Mouse (Mus musculus): ENCODE measurements around the gene Zc3h15.
"Not testable (repeated sequence)": the region's sequence is repeated elsewhere in the genome, so short reads cannot be mapped to it uniquely, and the experiment has no call there.

Gene Zc3h15

DNA sequence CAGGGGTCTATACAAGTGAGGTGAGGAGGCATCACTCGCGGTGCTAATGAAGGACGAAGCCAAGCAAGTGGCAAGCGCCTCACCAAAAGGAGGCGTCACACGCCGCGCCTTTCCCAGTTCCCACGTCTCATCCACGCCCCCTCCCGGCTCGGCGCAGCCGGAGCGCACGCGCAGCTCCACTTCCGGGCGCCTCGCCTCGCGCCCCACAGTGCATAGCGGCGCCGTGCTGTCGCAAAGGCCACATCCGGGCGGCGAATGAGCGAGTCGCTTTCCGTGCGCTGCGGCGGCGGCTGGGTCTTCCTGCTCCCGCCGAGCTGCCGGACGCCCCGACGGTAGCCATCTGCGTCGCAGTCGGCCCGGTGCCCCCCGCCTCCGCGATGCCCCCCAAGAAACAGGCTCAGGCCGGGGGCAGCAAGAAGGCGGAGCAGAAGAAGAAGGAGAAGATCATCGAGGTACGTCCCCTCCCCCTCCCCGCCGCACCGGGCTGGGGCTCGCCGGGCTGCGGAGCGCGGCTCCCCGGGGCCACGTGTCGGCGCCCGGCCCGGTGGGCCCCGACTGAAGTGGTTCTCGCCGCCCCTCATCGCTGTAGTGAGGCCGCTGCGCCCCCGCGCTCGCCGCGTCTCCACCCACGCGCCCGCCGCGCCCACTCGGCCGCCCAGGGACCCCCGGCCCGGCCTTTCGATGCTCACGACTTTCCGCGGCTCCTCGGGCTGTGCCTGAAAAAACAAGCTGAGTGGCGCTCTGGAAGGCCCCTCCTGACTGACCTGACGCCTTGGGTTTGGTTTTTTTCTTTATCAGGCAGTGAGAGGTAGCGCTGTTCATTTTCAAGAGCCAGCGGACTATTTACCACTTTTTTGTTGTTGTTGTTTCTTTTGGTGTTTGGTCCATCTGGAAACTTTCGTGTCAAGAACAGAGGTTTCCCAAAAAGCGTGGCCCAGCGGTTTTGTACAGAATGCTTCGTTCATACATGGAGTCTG is at the start of gene Zc3h15:
Gene Zc3h15, plus strand, starts transcription at position 160 of the 977 bp plus-strand sequence.
- peak; percentile 88 for DNase-seq (ENCODE audit: low read depth, low spot score)

DNA sequence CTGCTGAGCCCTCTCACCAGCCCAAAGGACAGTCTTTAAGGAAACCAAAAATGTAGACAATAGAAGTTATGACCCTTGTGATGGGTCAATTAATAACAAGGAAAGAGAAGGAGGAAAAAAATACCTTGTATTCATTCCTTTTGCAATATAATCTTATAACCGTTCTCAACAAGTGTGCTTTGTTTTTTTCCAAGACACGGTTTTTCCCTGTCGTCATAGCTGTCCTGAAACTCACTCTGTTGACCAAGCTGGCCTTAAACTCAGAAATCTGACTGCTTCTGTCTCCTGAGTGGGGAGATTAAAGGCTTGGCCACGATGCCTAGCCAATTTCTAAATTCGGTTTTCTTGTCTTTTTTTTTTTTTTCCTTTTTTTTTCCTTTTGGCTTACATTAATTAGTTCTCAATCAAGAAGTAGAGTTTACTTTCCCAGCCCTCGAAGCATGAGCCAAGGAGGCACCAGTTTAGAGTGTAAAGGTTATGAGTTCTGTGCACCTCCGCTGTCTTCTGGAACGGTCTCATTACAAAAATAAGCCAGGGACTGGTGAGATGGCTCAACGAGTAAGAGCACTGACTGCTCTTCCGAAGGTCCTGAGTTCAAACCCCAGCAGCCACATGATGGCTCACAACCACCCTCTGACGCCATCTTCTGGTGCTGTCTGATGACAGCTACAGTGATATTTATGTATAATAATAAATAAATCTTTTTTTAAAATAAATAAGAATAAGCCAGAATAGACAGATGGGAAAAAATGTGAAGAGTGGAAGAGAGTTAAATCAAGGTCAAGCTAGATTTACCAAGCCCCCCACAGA is 23.5 kb upstream of the Zc3h15 start:
- DNase-seq (ENCODE audit: low read depth, low spot score), result no peak

DNA sequence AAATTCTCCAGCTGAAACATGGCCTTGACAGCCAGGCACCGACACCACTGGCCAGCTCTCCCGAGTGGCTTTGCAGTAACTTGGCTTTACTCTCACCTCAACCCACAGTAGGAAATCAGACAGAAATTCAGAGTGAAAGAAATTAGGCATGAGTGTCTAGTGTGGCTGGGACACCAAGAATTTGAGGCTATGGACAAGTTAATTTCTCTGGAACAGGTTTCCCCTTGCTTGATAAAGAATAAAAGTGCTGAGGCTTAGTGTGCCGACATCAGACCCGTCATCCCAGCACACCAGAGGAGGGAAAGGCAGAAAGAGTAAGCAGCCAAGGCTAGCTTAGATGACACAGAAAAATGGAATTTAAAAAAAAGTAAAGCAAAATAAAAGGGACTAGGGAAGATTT is 22.7 kb upstream of the Zc3h15 start:
- DNase-seq (ENCODE audit: low read depth, low spot score), result no peak

DNA sequence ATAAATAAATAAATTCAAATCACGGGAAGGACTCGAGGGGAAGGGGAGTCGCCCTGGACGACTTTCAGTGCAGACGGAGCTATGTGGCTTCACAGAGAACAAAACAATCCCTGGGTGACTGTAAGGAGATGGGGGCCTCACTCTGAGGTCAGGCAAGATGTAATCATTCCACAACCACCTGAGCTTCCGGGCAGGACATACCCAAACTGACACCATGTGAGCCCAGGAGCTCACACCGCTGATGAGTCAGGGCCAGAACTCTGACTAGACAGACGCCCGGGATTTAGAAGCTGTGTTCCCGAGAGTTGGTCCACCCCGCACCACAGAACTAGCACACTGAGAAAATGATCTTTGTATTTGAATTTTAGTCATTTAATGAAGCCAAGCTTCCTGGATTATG is 21.4 kb upstream of the Zc3h15 start:
- DNase-seq (ENCODE audit: low read depth, low spot score), result no peak

DNA sequence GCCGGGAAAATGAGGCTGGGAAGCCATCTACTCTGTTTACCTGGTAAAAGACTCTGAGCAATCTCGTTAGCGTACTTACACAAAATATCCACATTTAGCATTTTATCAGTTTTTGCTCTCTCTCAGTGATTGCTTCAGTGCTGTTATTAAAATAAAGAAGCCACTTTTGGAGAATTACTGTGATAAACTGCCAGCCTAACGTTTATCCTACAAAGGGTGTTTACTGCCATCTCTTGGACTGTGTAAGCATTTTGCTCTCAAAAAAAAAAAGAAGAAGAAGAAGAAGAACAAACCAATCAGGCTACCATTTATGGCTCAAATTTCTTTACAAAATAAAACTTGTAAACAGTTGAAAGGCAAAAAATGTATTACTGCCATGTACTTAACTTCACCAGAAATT is 20.2 kb upstream of the Zc3h15 start:
- DNase-seq (ENCODE audit: low read depth, low spot score), result no peak

DNA sequence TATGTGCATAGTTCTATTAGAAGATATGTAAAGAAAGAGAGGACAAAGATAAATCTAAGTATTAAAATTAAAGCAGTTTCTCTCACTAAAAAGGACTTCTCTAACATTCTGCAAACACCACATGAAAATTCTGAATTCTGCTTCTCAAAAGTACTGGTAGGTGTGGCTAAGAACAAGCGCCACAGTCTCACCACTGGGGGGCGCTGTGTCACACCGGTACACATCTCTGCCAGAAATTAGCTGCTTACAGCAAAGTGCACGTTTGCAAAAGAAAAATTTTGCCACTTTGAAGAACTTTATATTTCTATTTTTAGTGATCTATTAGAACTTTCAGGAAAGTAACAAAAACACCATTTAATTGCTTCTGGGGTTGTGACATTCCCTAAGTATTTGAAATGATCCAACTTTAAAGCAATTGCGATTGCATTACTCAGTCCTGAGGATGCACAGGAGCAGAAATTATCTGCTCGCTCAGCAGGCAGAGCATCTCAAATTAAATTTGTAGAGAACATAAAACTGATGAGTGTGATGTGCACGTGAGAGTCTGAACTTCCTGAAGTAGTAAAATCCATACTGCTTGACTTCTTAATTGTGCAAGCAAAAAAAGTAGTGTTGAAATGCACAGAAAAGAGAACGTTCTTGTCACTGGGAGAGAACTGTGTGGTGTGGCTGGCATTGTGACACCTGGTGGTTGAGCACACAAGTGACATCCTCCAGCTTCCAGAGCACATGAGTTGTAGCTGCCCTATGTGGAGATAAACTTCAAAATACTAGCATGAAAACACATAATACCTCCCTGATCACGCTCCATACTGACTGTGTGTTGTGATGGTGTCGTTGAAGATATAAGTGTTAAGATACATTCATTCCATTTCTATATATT is 18.8 kb upstream of the Zc3h15 start:
- DNase-seq (ENCODE audit: low read depth, low spot score), result peak; percentile 32

DNA sequence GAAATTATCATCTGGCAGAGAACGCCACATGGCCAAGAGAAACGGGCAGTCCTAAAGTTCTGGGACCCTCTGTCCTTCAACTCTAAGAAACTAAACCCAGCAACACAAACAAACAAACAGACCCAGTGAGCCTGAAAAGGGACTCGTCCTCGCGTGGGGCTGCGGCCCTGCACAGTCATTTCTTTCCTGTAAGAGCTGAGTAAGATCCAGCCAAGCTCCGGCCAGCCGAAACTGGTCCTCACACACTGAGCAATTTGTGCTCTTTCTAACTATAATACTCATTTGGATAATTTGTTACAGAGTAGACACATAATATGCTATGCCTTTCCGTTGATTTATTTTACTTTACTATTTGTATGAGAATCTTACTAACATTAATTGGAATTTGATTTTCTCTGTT is 17.4 kb upstream of the Zc3h15 start:
- DNase-seq (ENCODE audit: low read depth, low spot score), result no peak

DNA sequence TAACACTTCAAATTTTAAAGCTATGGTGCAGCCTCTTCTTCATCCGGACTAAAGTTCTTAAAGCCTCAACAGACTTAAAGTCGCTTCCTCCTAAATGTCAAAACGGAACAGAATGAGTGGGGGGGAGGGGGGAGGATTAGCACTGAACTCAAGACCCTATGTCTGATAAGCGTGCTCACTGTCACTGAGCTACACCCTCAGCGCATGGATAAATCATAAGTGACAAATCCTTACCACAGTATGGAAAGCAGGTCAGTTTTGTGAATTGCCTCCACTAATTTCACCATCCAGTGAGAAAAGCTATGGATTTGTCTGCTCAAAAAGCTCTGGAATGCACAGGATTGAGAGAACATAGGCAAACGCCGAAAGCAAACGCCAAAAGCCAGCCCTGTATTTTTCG is 16.7 kb upstream of the Zc3h15 start:
- no peak for DNase-seq (ENCODE audit: low read depth, low spot score)

DNA sequence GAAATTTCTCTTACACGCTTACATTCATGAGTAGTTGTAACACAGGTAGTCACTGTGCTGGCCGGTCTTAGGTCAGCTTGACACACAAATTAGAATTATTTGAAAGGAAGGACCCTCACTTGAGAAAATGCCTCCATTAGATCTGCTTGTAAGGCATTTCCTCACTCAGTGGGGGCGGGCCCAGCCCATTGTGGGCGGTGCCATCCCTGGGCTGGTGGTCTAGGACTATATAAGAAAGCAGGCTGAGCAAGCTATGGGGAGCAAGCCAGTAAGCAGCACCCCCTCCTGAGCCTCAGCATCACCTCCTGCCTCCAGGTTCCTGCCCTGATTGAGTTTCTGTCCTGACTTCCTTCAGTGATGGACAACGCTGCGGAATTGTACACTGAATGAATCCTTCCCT is 16.3 kb upstream of the Zc3h15 start:
- no peak for DNase-seq (ENCODE audit: low read depth, low spot score)

DNA sequence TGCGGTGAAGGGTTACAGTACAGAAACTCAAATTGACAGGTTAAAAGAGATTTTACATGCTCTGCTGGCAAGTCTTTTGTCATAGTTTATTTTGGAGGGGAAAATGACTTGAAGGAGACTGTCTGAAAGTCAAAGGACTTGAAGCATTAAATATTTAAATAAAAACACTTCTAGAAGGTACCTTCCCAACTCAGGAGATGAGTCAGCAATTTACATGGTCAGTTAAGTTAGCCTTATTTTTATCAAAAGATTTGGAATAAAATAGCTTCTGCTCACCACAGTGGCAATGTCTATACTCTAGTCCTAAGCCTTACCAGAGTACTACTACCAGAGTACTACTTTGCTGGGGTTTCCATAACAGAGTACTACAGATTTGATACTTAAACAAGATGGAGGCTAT is 2.2 kb upstream of the Zc3h15 start:
- no peak for DNase-seq (ENCODE audit: low read depth, low spot score)

DNA sequence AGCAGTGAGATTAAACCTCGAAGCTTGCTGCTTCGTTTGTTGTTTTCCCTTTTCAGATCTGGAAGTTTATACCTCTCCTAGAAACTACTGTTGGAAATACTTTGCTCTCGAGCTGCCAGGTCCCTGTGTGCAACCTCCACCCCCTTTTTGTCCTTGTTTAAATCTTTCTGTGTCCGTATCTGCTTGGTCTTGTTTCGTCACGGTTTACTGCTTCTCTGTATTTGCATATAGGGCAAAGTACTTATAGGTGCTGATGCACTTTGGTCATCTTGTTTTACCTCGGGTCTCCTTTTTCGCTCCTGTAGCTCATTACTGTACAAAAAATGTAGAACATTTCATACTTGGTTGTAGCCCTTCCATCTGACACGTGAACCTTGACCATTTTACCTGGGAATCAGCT is 4.7 kb downstream of the Zc3h15 start:
- DNase-seq (ENCODE audit: low read depth, low spot score), result no peak

DNA sequence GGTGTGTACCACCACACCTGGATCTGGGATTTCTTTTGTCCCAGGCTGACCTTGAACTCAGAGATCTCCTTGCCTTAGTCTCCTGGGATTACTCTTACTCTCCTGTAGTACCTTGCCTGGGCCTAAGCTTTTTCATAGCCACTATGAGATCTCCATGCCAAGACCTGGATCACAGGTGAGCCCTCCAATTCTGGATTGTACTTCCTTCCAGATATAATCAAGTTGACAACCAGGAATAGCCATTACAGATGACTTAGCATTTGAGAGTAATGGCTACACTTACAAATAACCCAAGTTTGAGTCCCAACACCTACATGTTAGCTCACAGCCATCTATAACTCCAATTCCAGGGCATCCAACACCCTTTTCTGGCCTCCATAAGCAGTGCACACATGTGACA is 8.4 kb downstream of the Zc3h15 start:
- no peak for DNase-seq (ENCODE audit: low read depth, low spot score)

DNA sequence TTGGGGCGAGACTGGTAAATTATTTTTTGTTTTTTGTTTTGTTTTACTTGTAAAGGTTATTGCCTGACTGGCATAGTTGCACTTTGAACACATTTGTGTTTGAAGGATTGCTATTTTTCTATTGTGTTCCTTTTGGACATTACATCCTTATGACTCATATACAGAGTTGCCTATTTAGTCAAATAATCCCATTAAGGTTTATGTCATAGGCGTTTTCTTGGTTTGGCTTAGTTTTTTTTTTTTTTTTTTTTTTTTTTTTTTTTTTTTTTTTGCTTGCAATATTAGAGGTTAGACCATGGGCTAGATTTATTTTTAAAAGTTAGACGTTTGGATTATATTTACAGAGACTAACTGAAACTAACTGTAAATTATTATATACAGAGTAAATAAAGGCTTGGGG is 15.0 kb downstream of the Zc3h15 start:
- no peak for DNase-seq (ENCODE audit: low read depth, low spot score)

DNA sequence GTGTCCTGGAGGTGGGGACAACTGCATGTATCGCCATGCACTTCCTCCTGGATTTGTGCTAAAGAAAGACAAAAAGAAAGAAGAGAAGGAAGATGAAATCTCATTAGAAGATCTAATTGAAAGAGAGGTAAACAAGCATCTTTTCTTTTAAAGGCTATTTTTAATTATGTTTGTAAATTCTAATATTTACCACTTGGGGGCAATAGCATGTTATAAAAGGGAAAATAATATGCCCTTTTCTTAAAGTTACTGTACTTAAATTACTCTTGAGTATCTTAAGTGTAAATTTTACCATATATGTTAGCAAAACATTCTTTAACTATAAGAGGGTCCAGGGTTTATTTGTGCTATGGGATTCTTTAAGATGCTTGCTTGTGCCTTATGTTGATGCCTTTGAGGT is 15.9 kb downstream of the Zc3h15 start:
- DNase-seq (ENCODE audit: low read depth, low spot score), result no peak

DNA sequence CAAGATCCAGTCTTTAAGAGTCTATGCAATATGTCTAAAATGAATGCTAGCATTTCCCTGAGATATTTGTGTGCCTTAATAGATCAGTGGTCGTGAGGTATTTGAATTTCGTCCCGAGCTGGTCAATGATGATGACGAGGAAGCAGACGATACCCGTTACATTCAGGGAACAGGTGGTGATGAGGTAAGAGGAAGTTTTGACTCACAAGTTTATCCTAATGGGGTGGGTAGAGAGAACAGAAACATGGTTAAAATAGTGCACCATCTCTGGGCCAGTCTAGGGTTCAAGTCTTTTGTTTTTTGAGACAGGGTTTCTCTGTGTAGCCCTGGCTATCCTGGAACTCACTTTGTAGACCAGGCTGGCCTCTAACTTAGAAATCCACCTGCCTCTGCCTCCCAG is 17.1 kb downstream of the Zc3h15 start:
- no peak for DNase-seq (ENCODE audit: low read depth, low spot score)

DNA sequence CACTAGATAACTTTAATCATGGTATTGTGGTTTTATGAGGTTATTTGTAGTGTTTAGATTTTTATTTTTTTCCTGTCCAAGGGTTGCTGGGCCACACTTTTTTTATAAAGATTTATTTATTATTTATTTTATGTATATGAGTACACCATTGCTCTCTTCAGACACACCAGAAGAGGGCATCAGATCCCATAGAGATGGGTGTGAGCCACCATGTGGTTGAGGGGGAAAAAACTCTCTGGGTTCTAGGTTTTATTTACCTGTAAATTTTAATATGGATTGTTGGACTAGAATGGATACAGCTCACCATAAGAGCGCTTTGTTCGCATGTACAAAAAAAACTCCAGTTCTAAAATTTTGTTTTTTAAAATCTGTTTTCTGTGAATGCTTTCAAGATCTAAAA is 20.8 kb downstream of the Zc3h15 start:
- DNase-seq (ENCODE audit: low read depth, low spot score), result not testable (repeated sequence)

DNA sequence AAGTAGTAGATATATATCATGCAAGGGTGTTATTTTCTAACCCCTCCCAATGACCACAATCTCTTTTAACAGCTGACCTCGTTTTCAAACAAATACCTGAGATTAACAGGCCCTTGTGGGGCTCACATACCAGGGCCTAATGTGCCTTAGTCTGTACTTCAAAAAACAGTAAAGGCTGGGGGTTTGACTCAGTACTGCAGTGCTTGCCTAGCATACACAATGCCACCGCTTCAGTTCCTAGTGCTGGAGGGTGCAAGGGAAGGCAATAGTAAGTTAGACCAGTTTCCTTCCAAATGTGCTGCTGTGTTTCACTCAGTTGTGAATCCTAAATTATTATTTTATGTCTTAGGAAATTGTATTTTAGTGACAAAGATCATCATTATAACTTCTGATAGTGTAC is 23.2 kb downstream of the Zc3h15 start:
- no peak for DNase-seq (ENCODE audit: low read depth, low spot score)

DNA sequence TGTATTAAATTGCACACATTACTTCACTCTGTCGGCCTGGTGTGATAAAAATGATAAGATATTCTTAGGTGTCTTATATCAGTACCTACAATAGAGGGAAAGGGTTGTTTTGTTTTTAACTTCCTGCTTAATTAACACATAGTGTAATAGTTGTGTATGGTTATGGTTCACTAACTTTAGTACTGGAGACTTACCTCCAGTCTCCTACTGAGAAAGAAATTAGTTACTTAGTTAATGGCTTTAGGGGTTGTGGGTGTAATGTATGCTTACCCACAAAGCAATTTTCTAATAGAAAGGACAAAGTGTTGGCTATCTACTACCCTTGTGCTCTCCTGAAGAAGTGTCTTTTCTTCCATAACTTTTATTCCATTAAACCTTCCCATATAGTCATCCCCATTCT is 23.8 kb downstream of the Zc3h15 start:
- DNase-seq (ENCODE audit: low read depth, low spot score), result no peak

DNA sequence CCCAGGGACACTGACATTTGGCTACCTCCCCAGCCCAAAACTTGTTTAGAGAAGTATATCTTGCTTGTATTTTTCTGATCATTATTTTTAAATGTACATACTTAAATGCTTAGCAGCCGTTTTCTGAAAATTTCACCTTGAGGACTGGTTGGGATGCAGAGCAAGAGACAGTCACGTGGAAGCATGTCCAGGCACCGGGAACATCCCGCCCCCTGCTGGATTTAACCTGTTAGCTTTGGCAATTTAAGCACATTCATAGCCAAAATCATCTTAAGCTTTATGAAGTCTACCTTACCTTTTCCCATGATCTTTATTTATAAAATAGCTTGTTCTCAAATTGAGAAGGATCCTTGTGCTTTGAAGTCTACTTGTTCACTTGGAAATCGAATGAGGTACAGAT is 25.8 kb downstream of the Zc3h15 start:
- DNase-seq (ENCODE audit: low read depth, low spot score), result no peak

DNA sequence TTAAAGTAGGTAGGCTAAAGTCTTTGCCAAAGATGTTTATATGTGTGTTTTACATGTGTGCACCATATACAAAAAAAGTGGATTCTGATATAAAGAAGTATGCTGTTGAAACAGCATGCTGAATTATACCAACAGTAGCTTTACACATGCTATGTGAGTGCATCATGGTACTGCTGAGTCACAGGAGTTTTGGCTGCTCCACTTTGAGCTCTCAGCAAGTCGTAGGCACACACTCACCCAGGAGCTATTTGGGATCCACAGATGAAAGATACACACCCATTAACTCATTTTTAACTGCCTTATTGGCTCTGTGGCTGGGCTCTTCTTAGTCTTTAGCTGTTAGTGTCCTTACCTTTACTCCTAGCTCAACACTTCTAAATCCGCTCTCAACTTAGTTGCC is 27.6 kb downstream of the Zc3h15 start:
- no peak for DNase-seq (ENCODE audit: low read depth, low spot score)

DNA sequence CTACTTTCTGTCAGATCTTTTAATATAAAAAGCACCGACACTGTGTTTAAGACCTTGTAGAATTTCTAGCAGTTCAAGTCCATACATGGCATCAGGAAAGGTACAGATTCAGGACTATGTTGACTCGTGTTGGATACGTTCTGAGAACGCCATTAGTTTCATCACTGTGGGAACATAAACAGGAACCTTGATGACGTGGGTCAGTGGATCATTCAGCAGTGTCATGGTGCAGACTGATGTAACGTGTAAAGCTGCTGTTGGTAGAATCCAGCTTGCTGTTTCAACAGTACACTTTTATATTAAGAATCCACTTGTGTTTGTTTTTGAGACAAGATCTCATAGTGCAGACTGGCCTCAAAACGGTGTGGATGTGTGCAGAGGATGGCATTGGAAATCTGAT is 28.8 kb downstream of the Zc3h15 start:
- DNase-seq (ENCODE audit: low read depth, low spot score), result no peak

DNA sequence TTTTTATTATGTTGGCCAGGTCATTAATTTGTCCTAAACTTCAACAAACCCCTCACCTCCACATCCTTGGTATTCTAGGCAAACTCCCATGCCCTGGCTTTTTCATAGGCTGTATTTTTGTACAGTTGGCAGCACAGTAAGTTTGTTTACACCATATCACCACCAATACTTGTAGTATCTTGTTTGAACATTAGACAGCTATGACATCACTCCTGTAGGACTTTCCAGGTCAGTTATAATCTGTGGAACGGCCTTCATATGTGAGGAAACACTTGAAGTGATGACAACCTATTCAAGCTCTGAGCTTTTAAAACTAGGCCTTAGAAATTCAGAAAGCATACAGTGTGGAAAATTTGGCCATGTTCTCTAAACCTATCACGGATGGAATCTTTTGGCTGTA is 29.6 kb downstream of the Zc3h15 start:
- no peak for DNase-seq (ENCODE audit: low read depth, low spot score)

All from skeletal muscle tissue, adult 2 months (tissue).